8 mouse cellular contexts compared by ENCODE assay signal in the genomic region with DNA sequence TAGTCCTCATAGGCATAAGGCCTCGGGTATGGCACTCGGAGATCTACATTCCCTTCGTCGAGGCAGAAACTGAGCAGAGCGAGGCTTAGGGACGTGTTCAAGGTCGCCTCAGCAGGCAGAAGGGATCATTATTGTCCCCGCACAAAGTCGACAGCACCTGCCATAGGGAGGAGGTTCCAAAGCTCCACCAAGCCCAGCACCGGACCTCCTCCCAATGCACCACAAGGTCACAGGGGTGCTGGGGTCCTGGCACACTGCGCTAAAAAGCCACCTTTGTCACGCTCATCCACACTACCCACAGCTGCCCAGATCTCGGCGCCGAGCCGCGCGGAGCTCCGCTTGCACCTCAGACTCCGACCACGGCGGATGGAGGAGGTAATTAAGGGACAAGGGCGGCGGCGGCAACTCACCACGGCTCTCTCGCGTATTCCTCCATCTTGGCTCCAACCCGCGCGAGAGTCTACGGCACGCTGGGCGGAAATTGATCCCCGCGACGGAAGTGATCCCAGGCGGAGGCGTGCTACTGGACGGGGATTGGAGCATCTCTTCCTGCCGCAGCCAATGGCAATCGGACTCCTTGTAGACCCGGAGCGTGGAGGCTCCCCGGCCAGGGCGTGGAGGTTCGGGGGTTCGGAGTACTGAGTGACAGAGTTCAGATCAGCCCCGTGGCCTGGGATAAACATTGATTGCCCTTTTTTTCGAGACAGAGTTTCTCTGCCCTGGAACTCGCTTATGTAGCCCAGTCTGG. TPM values are rescaled to one million over a fixed set of nuclear protein-coding genes. Genes with fewer than 3 reads are reported as not detected.
DNase-seq lines count a peak whose midpoint lies in the region; ATAC-seq and TF ChIP-seq lines count a peak whose summit lies in the region.

A gene (minus strand): TSS at position 495 of the 748 bp plus-strand sequence.

- TF ChIP-seq CTCF in lung, adult 2 months (IDR thresholded peaks at IDR 0.05; ENCODE audit: insufficient read depth, low read length) = no peak

- no peaks in the 10 kb centered on the region for H3K9me3 ChIP-seq in ES-E14 (ENCODE audit: control insufficient read depth, insufficient read depth, low read depth, low read length)
- H3K9me3 ChIP-seq in forebrain, embryonic 15.5 days = no peaks in the 10 kb centered on the region

- peaks cover 0 to 2% of the 10 kb centered on the region in 2 experiments; a peak in 1 of 4 replicates for H3K4me1 ChIP-seq in ES-E14 (ENCODE audit: control insufficient read depth in 2 of 2, insufficient read depth in 2 of 2, low read length in 2 of 2, poor library complexity in 1 of 2)
- H3K4me1 ChIP-seq in forebrain, embryonic 15.5 days = peaks cover 22% of the 10 kb centered on the region
- peaks cover 3% of the 10 kb centered on the region; the same call in 1 of the 2 replicates for H3K4me1 ChIP-seq in lung, adult 2 months (ENCODE audit: control insufficient read depth, insufficient read depth, low read length)

- peak; percentile 70 for TF ChIP-seq POLR2A in lung, adult 2 months (IDR thresholded peaks at IDR 0.05; ENCODE audit: borderline replicate concordance, extremely low read depth, low read depth, low read length)

- intact Hi-C loops in heart, postnatal 25 days (cut with DNase I) = loop anchor here (2.0 to 5.0 kb wide), 2 partner anchors 31 to 54 kb away; no protein-coding TSS in a partner anchor

- in situ Hi-C loops in ES-E14 (cut with MboI; ENCODE audit: low sequenced_read_pairs in 2 of 2, unreplicated experiment in 2 of 2) = no loop called here

- H3K27me3 ChIP-seq in forebrain, embryonic 15.5 days = no peaks in the 10 kb centered on the region

- H3K36me3 ChIP-seq in ES-E14 (ENCODE audit: control insufficient read depth, insufficient read depth, low read length, poor library complexity, severe bottlenecking) = peaks cover under 1% of the 10 kb centered on the region
- H3K36me3 ChIP-seq in forebrain, embryonic 15.5 days = peaks cover 10% of the 10 kb centered on the region

- H3K4me2 ChIP-seq in forebrain, embryonic 15.5 days (replicated peaks) = peak within 1 kb of the TSS; percentile 84

- peak; percentile 89 for DNase-seq in ES-E14 (ENCODE audit: low read depth, low spot score)
- DNase-seq in cerebellum, adult 11-12 months = peak; percentile 91
- peak; percentile 88 for DNase-seq in heart, postnatal 25 days (ENCODE audit: low spot score)
- peak; percentile 92 to 96 for DNase-seq in layer of hippocampus, adult 18-20 months (ENCODE audit: low spot score in 2 of 2)
- DNase-seq in lung, adult 2 months = peak; percentile 88
- DNase-seq in thymus, adult 18-20 months = peak; percentile 83 to 84

- peak within 1 kb of the TSS; percentile 67 for H3K27ac ChIP-seq in ES-E14 (ENCODE audit: insufficient read depth, low read depth, low read length, poor library complexity, severe bottlenecking)
- H3K27ac ChIP-seq in forebrain, embryonic 15.5 days (replicated peaks) = peak within 1 kb of the TSS; percentile 78

- ATAC-seq in forebrain, embryonic 15.5 days (replicated peaks) = peak; percentile 100
- ATAC-seq in neutrophil, adult 5-6 weeks (ENCODE audit: extremely low read depth, insufficient number of reproducible peaks, low FRiP score, poor library complexity, severe bottlenecking) = peak; percentile 97

- under 1% methylated on average over 51 of the region's 51 CpGs for WGBS in forebrain, embryonic 15.5 days
- under 1% methylated on average over 51 of the region's 51 CpGs for WGBS in lung, adult 2 months

- peak within 1 kb of the TSS; percentile 95 for H3K9ac ChIP-seq in ES-E14 (ENCODE audit: insufficient read depth, low read depth, low read length, poor library complexity, severe bottlenecking)
- peak within 1 kb of the TSS; percentile 90 for H3K9ac ChIP-seq in forebrain, embryonic 15.5 days (replicated peaks)

- H3K4me3 ChIP-seq in ES-E14 (ENCODE audit: insufficient read depth in 1 of 2, low read depth in 1 of 2, low read length in 2 of 2, poor library complexity in 1 of 2, severe bottlenecking in 1 of 2) = peak within 1 kb of the TSS; percentile 82 to 94
- H3K4me3 ChIP-seq in forebrain, embryonic 15.5 days = peak within 1 kb of the TSS; percentile 61
- H3K4me3 ChIP-seq in lung, adult 2 months (replicated peaks; ENCODE audit: extremely low read depth, low read depth, low read length) = peak within 1 kb of the TSS; percentile 90

TF ChIP-seq in ES-E14, 5 proteins besides CTCF, POLR2A, EP300 and RAD21:
- TF ChIP-seq ZC3H11A (IDR thresholded peaks at IDR 0.05; ENCODE audit: borderline replicate concordance, low read depth, low read length) = no peak
- TF ChIP-seq CHD2 (IDR thresholded peaks at IDR 0.05; ENCODE audit: low read depth, low read length) = peak; percentile 94

RNA-seq across cellular contexts. Expression of the gene that starts here (rescaled TPM):
- total RNA-seq in ES-E14 (2012; rRNA removed) = 139 and 187 TPM in 2 replicates
- 141 and 151 TPM in 2 replicates for polyA plus RNA-seq in forebrain, embryonic 15.5 days (2015; fragmentation: Nextera tagmentation; extraction: Ambion mirVana)
- total RNA-seq in heart, postnatal 25 days (2021) = 100 to 1,000 TPM; 391 to 392 TPM
- total RNA-seq in layer of hippocampus, adult 18-20 months (2021) = 100 to 1,000 TPM; 181 to 183 TPM
- polyA plus RNA-seq in lung, adult 2 months (2012; rRNA removed) = 29.6 and 51.9 TPM in 2 replicates
- 4.0 and 5.9 TPM in 2 replicates for total RNA-seq in neutrophil, adult 5-6 weeks (2017)

Comparison
In these comparisons a context has a peak if more than half of its experiments do, and no peak if none do; other contexts are left out.
1. Peak in every context shown above with its lines: DNase-seq, ATAC-seq, H3K4me3 ChIP-seq and H3K27ac ChIP-seq.
2. RNA of the gene that starts here (total RNA-seq): 391 to 392 TPM in heart, postnatal 25 days, 139 to 187 TPM in ES-E14 and 181 to 183 TPM in layer of hippocampus, adult 18-20 months; 4.0 to 5.9 TPM in neutrophil, adult 5-6 weeks; every median in the first group is over 10 times any median in the second.